Mouse (Mus musculus): ENCODE data around the gene Stk39. TPM values are rescaled to one million over a fixed set of nuclear protein-coding genes. Genes with fewer than 3 reads are reported as not detected.

Gene Stk39
- polyA plus RNA-seq, 1 experiment from 2014 or later = 7.8 TPM

Other genes starting within 250 kb of the Stk39 start
- gene 4933409G03Rik, start 110.1 kb upstream of the Stk39 start, polyA plus RNA-seq (2014; fragmentation: Nextera tagmentation; extraction: Ambion mirVana) = not detected in 2 replicates
- gene 4932414N04Rik, start 184.2 kb upstream of the Stk39 start, polyA plus RNA-seq (2014; fragmentation: Nextera tagmentation; extraction: Ambion mirVana) = not detected in 2 replicates

All from liver, embryonic 11.5 days (tissue).